Mouse (Mus musculus): ENCODE results near the gene Cdyl.

Gene Cdyl

GRCm38 (mm10) chr13:35851581-35851980, 191.9 kb downstream of the Cdyl start:
- no peak for DNase-seq

GRCm38 (mm10) chr13:35852851-35853575, 193.4 kb downstream of the Cdyl start:
- no peak for DNase-seq

- DNase-seq: no peak
Measured at GRCm38 (mm10) chr13:35857486-35857885, 197.9 kb downstream of the Cdyl start.

- no peak for DNase-seq
Measured at GRCm38 (mm10) chr13:35860916-35861315, 201.3 kb downstream of the Cdyl start.

GRCm38 (mm10) chr13:35870659-35871058, 211.0 kb downstream of the Cdyl start:
- DNase-seq: no peak

- DNase-seq: no peak
Measured at GRCm38 (mm10) chr13:35871107-35871506, 211.5 kb downstream of the Cdyl start.

GRCm38 (mm10) chr13:35875396-35875795, 215.8 kb downstream of the Cdyl start:
- DNase-seq: no peak

- DNase-seq: no peak
Measured at GRCm38 (mm10) chr13:35878282-35878681, 218.6 kb downstream of the Cdyl start.

- DNase-seq: no peak
Measured at GRCm38 (mm10) chr13:35879068-35879467, 219.4 kb downstream of the Cdyl start.

GRCm38 (mm10) chr13:35879519-35879918, 219.9 kb downstream of the Cdyl start:
- DNase-seq: no peak

- DNase-seq: no peak
Measured at GRCm38 (mm10) chr13:35880555-35881046, 221.0 kb downstream of the Cdyl start.

- DNase-seq: peak; percentile 38
Measured at GRCm38 (mm10) chr13:35886121-35886725, 226.6 kb downstream of the Cdyl start.

GRCm38 (mm10) chr13:35892866-35893265, 233.2 kb downstream of the Cdyl start:
- DNase-seq: no peak

- no peak for DNase-seq
Measured at GRCm38 (mm10) chr13:35905378-35905777, 245.7 kb downstream of the Cdyl start.

GRCm38 (mm10) chr13:35905879-35906481, 246.3 kb downstream of the Cdyl start, which contains the start of gene Rpp40:
TSS of gene Rpp40 (minus strand) at chr13:35906359.
- DNase-seq: peak; percentile 83

- DNase-seq: no peak
Measured at GRCm38 (mm10) chr13:35911476-35911875, 251.8 kb downstream of the Cdyl start.
